Mouse (Mus musculus) layer of hippocampus, postnatal 10 days (tissue): ENCODE data around the gene Ttn. TPM values are rescaled to one million over a fixed set of nuclear protein-coding genes. Genes with fewer than 3 reads are reported as not detected.

Experiments
- DNase-seq, 2 experiments: peaks; one replicate each; pipeline ENCODE4 v3.0.0; 2021; ENCODE audit warnings: low spot score in 2 of 2
- total RNA-seq, 2 experiments: library from RNA; stranded (reverse); gene quantifications; 2 replicates each; pipeline ENCODE4 v1.2.3; 2021

Ttn gene
- total RNA-seq, 2 experiments from 2014 or later = 3.4 to 6.6 TPM

- no peak for DNase-seq
These were observed 132.3 kb downstream of the Ttn start for GRCm38 (mm10) chr2:76850066-76850465.

GRCm38 (mm10) chr2:76843162-76843561 is 139.2 kb downstream of the Ttn start:
- no peak for DNase-seq

GRCm38 (mm10) chr2:76820472-76820871 is 161.9 kb downstream of the Ttn start:
- no peak for DNase-seq

DNA sequence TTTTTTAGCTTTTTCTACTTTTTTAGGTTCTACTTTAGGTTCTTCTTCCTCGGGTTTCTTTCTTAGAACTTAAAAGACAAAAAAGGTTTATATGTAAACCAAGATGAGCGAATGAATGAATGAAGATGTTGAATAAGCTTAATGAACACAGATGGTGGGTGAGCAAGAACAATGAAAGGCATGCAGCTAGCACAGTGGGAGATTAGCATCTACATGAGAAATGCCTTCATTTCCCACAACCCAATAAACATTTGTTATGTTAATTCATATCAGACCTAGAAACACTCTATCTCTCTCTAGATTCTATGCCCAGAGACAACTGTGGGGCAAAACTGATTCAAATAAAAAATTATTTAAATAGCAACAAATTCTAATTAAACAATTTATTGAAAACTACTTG is 164.6 kb downstream of the Ttn start:
- DNase-seq = no peak

- DNase-seq = no peak
These were observed 168.1 kb downstream of the Ttn start for GRCm38 (mm10) chr2:76814048-76814817.

DNA sequence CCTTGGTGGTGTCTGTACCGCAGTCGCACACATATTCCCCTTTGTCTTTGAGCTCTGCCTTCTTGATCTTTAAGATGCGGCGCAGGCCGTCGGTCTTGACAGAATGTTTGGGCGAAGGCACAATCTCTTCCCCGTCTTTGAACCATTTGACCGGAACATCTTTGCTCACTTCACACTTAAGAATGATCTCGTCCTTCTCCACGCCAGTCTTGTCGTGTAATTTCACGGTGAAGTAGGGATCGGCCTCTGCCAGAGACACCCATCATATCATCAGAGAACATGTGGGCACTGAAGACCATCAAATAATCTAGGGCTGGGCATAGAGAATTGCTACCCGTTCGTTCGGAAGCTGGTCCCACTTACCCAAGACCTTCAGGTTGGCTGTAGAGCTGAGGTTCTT is 171.2 kb downstream of the Ttn start:
- DNase-seq = no peak

DNA sequence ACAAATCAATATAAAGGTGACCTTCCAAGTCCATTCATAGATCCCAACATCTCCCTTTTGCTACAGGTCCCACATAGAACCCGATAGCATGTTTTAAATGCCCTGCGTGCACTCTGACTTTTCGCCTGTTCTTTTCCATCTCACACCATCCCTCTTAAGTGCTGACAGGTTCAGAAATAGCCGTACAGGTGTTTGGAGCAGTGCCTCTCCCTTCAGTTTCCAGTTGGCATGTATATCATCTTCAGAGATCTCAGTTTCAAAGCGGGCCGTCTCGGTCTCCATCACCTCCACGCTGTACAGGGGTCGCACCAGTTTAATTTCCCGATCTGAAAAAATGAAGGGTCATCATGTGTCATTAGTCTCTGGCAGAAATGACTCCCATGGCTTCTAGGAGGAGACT is 174.0 kb downstream of the Ttn start:
- DNase-seq = no peak

GRCm38 (mm10) chr2:76807284-76807683 is 175.1 kb downstream of the Ttn start:
- no peak for DNase-seq

- DNase-seq = no peak
These were observed 175.5 kb downstream of the Ttn start for GRCm38 (mm10) chr2:76806861-76807260.

DNA sequence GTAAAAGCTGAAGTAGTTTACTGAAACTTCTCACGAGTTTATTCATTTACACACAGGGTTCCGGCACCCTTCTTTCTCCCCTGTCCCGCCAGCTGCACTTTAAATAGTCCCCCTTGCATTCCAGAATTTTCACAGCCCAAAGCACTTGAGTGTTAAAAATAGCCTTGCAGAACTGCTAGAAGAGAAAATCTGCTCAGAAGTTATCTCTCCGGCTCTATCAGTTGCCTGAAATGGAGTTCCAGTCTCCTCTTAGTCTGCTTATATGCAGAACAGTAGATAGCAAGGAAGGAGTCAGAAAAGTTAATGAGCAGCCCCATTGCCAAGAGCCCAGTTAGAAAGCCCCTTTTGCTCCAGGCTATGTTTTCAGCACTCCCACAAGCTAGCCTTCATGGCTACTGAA is 176.0 kb downstream of the Ttn start:
- no peak for DNase-seq

DNA sequence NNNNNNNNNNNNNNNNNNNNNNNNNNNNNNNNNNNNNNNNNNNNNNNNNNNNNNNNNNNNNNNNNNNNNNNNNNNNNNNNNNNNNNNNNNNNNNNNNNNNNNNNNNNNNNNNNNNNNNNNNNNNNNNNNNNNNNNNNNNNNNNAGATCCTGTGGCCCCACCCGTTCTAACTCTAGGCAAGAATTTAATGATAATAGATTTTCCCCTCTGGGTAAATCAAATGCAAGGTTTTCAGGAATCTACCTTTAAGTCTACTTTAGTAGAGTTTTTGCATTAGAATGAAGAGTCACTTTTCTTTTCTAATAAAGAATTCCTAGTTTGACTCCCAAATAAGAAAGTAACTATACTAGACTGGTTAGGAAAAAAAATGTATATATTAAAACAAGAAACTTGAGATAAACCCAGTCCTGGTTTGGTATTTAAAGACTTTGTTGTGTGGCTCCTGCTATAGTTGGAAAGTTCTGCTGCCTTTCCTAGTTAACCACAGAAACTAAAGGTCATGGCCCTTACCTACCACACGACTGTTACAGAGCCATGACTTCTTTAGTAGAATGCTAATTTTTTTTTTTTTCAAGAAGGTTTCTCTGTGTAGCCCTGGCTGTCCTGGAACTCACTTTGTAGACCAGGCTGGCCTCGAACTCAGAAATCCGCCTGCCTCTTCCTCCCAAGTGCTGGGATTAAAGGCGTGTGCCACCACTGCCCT is 177.0 kb downstream of the Ttn start:
- DNase-seq = no peak

GRCm38 (mm10) chr2:76784171-76784570 is 198.2 kb downstream of the Ttn start:
- DNase-seq = no peak

DNA sequence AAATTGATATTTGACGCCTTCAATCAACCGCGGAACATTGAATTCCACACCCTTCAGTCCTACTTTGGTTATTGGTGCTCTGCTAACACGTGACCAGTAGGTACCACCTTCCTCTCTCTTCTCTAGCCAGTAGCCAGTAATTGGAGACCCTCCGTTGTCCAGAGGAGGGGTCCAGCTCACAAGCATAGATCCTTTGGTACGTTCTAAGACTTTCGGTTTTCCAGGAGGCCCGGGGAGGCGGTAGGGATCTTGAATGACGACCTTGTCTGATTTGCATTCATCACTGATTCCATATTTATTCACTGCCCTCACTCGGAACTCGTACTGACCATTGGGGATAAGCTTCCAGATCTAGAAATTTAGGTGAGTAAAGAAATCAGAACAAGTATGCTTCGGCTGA is 201.6 kb downstream of the Ttn start:
- no peak for DNase-seq

- DNase-seq = no peak
These were observed 212.5 kb downstream of the Ttn start for GRCm38 (mm10) chr2:76769831-76770230.

DNA sequence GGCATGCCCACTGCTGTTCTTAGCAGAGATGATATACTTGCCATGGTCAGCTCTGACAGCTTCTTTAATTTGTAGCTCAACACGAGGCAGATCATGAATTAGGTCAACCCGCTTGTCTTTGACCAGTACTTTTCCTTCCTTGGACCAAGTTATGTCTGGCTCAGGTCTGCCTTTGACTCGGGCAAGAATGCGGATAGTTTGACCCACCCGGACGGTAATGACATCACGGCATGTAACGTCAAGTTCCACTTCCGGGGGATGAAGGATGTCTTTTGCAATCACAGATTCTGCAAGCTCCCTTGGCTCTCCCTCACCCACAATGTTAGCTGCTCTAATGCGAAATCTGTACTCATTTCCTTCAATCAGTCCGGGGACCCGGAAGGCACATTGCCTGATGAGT is 215.1 kb downstream of the Ttn start:
- DNase-seq = no peak

DNA sequence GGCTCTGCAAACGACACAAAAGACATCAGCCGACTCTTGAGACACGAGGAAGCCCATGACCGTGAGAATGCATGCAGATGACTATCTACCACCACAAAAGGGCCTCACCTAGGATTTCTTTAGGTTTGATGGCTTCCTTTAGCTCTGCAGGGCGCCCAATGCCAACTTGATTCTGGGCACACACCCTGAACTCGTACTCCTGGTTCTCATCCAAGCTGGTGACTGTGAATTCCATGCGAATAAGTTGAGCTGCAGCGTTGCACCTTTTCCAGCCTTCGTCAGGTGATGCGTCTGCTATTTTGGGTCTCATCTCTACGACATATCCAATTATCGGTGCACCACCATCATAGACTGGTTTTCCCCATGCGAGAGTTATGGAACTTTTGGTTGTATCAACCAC is 217.8 kb downstream of the Ttn start:
- DNase-seq = no peak

- no peak for DNase-seq
These were observed 220.2 kb downstream of the Ttn start for GRCm38 (mm10) chr2:76762154-76762553.

GRCm38 (mm10) chr2:76756461-76756860 is 225.9 kb downstream of the Ttn start:
- no peak for DNase-seq

DNA sequence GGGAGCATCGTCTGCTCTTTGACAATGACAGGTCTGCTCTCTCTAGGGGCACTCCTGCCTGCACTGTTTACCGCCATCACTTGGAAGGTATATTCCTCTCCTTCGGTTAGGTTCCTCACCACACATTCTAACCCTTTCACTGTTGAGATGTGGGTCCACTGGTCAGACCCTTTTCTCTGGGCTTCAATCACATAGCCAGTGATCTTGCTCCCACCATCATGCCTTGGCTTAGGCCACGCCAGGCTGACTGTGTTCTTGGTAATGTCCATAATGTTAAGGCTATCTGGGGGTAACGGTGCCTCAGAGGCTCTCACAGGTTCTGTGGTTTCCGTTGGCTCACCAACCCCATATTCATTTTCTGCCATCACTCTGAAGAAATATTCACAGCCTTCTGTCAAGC is 230.4 kb downstream of the Ttn start:
- no peak for DNase-seq

- DNase-seq = no peak
These were observed 232.8 kb downstream of the Ttn start for GRCm38 (mm10) chr2:76749341-76750110.

DNA sequence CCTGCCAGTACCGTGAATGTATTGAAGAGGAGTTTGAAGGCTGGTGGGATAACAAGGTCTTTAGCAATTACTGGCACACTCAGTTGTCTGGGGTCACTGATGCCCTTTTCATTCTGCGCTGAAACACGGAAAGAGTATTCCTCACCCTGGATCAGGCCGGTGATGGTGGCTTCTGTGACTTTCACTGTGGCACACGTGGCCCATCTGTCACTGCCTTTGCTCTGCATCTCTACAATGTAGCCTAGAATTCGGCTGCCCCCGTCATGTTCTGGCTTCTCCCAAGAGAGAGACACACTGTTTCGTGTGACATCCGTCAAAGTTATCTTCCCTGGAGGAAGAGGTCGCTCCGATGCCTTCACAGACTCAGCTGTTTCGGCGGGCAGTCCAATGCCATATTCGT is 233.7 kb downstream of the Ttn start:
- DNase-seq = no peak

- DNase-seq = no peak
These were observed 262.7 kb downstream of the Ttn start for GRCm38 (mm10) chr2:76719650-76720049.
